Mouse (Mus musculus): ENCODE measurements at regions not wholly inside any gene's neighbourhood (a gene's known extent, or its start where the extent isn't known, plus 50 kb on each side); places are given as distances from the start of the nearest gene placed in this dataset.

DNA sequence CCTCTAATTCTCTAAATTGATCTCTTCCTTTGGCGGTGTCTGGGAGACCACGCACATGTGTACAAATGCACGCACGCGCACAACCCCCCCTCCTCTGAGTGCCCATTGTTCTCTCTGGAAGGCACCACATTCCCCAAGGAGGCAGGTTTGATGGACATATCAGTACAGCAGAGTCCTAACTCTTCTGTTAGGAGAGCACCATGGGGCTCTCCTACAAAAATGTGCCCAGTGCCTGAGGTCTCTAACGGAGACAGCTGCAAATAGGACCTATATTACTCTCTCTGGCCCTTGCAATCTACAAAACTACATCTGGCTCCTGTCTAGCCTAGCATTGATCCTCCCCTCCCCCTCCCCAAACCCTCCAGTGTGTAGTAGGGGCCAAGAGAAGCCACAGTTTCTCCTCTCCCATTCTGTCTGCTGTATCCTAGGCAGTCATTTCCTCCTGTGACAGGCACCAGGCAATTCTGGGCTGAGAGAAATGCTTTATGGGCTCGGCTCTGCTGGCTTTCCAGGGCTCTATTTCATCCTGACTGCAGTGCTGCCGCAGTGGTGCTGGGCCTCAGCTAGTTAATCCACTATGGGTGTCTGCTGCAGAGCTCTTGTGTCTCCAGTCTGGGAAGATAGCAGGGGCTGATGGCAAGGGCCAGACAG, 340.6 kb downstream of the Rps24 start:
- DNase-seq (ENCODE audit: low spot score in 2 of 2): no peak

DNA sequence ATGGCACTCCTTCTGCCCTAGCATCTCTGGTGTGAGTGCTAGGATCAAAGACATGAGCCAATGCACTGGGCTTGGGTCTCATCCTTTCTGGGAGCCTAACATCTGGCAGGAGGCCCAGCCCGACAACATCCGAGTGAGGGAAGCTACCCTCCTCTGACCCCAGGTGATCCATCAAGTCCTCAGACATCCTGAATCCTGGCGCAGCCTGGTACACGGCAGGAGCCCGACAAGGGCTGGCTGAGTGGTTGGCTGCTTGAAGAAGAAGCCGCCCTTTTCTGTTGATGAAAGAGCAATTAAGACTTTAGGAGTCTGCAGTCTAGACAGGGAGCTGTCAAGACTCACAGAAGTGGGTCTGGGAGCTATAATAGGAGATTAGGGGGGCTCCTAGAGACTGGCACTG, 342.1 kb downstream of the Rps24 start:
- DNase-seq (ENCODE audit: low spot score in 2 of 2): no peak

- no peak for DNase-seq (ENCODE audit: low spot score in 2 of 2)
Observed at GRCm38 (mm10) chr14:24833211-24833610, 346.3 kb downstream of the Rps24 start.

- no peak for DNase-seq (ENCODE audit: low spot score in 2 of 2)
Observed at GRCm38 (mm10) chr14:24838219-24838618, 351.3 kb downstream of the Rps24 start.

DNA sequence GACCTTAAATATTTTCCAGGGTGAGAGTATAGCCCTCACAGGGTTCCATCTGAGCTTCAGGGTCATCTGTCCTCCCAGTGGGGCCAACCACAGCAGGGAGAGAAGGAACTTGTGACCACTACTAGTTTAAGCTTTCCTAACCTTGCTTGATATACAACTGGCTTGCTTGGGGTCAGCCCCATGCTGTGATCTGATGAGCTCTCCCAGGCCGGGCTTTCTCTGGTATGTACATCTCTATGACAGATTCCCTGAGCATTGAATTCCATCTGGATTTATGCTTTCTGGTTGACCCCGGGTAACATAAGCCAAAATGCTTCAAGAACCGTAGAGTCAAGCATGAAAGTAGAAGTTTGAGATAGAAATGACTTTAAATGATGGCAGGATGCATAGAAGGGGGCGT, 352.1 kb downstream of the Rps24 start:
- no peak for DNase-seq (ENCODE audit: low spot score in 2 of 2)

DNA sequence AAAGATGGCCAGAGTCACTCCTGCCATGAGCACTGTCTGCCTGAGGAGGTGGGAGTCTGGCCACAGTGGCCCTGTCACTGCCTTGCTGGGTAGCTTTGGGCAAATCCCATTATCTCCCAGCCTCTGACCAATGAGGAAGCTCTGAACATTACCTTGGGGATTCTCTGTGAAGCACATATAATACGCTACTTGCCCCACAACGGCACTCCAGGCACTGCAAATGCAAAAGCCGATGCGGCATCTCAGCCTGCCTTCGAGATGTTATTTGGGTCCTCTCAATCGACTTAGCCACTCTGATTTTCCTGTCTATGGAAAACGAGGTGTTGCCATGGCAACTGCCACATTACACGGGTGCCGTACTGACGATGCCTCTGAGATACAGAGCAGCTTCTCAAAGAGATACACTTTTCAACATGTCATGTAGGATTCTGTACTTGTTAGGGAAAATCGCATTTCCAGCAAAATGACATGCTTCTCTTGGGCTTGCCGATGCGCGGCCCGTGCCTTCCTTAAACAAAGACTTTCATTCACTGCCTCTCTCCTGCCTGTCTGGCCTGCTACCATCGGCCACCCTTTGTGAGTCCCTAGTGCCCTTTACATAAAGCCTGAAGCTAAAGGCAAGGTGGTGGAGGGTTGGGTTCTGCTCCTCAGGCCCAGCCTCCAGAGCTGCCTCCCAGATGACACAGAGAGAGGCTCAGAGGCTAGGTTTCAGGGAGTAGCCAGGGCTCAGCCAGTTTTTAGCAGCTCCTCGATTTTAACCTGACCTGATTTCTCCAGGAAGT, 355.0 kb downstream of the Rps24 start:
- peak; percentile 73 to 86 for DNase-seq (ENCODE audit: low spot score in 2 of 2)

DNA sequence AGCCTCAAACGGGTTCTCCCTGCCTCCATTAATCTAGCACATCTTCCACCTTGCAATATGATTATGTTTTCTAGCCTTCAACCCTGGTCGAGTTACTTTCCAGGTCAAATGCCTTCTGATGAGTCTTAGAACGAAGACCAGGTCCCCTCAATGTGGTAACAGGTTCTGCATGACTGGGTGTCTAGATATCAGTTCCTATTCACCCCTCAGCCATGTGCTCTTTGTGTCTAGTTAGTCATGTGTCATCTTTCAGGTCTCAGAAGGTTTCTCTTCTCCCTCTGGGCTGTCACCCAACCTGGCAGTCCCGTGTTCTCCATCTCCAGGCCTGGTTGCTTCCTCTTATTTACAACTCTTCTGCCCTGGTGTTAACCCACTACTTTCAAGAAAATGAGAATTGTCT, 356.7 kb downstream of the Rps24 start:
- DNase-seq (ENCODE audit: low spot score in 2 of 2): no peak

GRCm38 (mm10) chr14:24850491-24850890, 363.6 kb downstream of the Rps24 start:
- DNase-seq (ENCODE audit: low spot score in 2 of 2): no peak

GRCm38 (mm10) chr14:24854459-24854858, 367.5 kb downstream of the Rps24 start:
- DNase-seq (ENCODE audit: low spot score in 2 of 2): no peak

DNA sequence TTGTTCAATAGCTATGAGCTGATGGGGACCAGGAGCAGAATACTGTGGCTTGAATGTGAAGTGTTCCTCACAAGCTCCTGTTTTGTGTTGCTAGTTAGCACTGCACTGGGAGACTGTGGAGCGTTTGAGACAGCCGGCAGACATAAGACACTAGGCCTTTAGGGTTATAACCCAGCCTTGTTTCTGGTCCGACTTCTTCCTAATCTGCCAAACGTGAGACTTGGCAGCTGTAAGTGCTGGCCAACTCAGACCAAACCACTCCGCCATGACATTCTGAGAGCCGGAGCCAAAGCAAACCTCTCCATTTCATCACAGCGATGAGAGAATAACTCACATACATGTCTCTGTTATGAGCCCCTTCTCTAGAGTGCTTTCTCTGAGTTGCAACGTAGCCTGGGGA, 375.2 kb downstream of the Rps24 start:
- no peak for DNase-seq (ENCODE audit: low spot score in 2 of 2)

- no peak for DNase-seq (ENCODE audit: low spot score in 2 of 2)
Observed at GRCm38 (mm10) chr14:24862661-24863060, 375.7 kb downstream of the Rps24 start.

- DNase-seq (ENCODE audit: low spot score in 2 of 2): no peak
Observed at GRCm38 (mm10) chr14:24863116-24863515, 376.2 kb downstream of the Rps24 start.

DNA sequence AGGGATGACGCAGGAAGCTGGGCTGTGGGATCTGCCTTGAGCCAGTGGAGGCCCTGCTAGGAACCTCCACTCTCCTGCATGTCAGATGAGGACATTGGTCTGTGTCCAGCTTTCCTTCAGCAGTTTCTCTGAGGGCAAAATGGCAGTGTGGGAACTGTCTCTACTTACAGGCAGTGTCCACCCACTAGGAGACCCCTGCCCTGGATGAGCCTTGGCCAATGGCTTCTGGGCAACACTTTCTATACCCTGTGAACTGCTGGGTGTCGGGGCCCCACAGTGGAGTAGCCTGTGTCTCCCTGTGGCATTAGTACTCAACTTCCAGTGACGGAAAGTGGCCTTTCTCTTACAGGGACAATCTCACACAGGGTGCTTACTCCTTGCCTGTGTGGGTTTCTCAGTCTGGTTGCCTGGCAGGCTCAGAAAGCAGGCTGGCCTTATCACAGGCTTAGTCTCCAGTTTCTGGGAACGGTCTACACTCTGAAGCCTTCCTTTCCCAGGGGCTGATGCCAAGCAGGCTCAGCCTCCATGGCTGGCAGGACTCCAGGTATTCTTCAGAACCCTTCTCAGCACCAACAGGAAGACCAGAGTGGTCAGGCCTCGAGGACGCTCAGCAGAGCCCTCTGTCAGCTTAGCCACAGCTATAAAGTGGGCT, 378.8 kb downstream of the Rps24 start:
- peak in 1 of 2 experiments; percentile 40 for DNase-seq (ENCODE audit: low spot score in 2 of 2)

- DNase-seq (ENCODE audit: low spot score in 2 of 2): no peak
Observed at GRCm38 (mm10) chr14:24867816-24868215, 380.9 kb downstream of the Rps24 start.

DNA sequence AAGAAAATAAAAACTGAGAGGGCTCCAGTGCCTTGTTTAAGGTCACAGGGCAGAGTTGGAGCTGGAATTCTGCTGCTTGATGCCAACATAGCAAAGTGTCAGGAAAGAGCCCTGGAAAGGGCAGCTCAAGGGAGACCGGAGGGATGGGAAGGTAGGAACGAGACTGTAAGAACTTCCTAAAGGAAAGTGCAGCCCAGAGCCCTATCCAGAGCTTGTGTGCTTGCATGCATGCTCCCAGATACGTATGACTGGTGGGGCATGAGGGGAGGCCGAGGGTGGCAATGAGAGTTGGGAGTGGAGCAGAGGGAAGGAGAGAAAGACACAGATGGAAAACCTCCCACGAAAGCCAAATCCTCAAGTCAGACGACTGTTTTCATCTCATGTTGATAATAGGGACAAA, 381.8 kb downstream of the Rps24 start:
- no peak for DNase-seq (ENCODE audit: low spot score in 2 of 2)

DNA sequence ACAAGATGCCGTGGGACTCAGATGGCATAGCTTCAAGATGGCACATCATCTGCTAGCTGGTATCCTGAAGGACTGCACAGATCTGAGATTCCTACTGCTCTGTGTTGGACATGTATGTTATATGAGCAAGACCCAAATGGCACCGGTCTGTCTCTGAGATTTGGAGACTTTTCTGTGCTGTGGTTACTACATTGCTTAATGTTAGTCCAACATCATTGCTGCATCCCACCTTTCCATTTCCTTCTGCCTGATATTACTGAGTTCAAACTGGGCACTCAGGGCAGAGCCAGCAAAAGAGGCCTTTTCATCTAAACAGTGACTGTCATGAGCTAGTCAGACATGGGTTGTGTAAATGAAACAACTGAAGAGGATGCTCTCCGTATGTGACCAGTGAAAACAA, 383.3 kb downstream of the Rps24 start:
- DNase-seq (ENCODE audit: low spot score in 2 of 2): no peak

DNA sequence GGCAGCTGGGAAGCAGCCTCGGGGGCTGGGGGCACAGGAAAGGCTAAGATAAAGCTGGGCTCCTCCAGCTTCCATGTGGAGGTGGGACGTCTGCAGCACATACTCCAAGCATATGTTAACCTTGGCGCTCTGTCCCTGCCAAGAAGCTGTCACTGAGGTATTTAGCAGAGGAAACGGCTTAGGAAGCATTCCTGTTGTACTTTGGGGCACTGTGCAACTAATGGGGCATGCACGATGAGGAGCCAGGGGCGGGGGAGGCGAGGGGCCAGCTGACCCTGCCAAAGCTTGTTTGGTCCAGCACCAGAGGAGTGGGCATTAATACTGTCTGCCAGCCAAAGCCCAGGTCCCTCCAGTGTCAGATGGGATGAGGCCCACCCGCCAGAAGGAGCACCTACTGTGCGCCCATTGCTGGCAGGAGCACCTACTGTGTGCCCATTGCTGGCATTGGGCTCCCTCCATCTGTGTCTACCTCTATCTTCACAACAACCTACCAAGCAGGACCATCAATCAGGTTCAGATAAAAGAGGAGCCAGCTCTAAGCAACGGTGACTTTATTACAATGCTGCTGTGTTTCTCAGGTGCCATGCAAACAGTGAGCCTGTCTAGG, 384.6 kb downstream of the Rps24 start:
- DNase-seq (ENCODE audit: low spot score in 2 of 2): no peak

DNA sequence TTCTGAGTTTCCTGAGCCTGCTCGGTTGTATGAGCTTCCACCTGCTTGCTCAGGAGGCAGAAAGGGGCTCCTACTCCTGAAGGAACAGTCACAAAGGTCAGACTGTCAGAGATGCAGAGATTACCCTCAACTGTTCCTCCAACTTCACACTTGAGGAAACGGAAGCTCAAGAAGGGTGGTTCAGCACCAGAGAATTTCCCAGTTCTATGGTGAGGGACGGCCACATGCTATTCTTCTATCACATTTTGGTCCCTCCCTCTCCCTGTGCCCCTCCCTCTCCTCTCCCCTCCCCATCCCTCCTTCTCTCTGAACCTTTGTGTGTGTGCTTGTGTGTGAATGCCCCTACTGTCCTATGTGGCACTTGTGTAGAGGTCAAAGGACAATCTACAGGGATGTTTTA, 386.0 kb downstream of the Rps24 start:
- DNase-seq (ENCODE audit: low spot score in 2 of 2): no peak

DNA sequence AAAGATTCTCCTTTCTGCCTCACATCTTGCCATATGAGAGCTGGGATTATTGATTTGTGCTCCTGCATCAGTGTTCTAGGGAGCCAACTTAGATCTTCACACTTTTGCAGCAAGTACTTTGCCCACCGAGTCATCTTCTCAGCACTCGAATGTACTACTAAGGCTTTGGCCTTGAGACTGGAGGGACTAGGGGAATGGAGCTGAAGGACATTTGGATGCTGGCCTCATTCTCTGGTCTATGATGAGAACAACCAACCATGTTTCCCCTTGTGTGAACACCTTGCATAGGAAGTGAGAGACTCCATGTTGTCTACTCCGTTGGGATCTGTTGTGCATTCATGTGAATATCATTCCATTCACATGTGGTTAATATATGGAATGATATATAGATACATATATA, 386.5 kb downstream of the Rps24 start:
- DNase-seq (ENCODE audit: low spot score in 2 of 2): no peak

DNA sequence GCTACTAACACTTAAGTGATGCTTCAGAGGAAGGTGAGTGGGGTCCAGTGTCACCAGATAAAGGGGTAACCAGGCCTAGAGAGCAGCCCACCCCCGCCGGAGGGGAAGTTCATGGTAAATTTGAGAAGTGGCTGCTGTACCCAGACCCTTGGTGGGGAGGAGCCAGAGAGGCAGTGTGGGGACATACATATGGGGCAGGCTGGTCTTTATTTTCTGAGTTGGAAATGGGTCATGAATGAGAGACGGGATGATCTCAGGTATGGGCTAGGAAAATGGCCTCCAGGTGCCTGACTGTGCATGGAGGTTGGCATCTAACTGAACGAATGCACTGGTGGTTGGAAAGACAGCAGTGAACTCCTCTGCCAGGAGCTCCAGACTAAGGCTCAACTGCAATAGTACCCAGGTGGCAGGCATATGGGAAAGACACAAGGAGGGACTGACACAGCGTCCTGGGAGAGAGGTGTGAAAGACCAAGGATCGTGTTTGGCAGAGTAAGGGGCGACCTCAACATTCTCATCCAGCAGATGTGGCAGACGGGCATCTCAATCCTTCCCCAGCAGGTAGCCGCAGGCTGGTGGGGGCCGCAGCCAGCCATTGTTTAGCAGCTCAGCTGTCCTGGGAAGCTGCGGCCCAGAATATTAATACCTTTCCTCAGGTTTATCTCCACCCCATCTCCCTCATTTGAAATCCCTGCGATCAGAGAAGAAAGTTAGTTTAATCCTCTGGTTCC, 387.7 kb downstream of the Rps24 start:
- no peak for DNase-seq (ENCODE audit: low spot score in 2 of 2)

DNA sequence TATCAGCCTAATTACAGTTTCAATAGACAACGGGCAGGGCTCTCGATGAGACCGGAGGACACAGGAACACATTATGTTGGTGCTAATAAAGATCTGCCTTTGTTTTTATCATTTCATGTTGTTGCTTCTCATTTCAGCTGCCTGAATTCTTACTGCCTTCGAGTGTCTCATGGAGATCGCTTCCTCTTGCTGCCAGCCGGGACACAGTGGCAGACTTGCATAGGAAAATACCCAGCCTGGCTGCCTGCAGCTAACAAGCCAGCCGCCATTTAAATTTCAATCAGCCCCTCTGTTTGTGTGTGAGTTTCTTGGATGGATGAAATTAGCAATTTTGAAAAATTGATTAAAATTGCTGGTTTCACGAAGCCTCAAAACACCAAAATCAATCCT, 388.2 kb downstream of the Rps24 start:
- no peak for DNase-seq (ENCODE audit: low spot score in 2 of 2)

- DNase-seq (ENCODE audit: low spot score in 2 of 2): no peak
Observed at GRCm38 (mm10) chr14:24875934-24876333, 389.0 kb downstream of the Rps24 start.

Data from left cerebral cortex, adult 9 months (tissue).